Mouse (Mus musculus): ENCODE measurements at regions not wholly inside any gene's neighbourhood (a gene's known extent, or its start where the extent isn't known, plus 50 kb on each side); places are given as distances from the start of the nearest gene placed in this dataset.

DNA sequence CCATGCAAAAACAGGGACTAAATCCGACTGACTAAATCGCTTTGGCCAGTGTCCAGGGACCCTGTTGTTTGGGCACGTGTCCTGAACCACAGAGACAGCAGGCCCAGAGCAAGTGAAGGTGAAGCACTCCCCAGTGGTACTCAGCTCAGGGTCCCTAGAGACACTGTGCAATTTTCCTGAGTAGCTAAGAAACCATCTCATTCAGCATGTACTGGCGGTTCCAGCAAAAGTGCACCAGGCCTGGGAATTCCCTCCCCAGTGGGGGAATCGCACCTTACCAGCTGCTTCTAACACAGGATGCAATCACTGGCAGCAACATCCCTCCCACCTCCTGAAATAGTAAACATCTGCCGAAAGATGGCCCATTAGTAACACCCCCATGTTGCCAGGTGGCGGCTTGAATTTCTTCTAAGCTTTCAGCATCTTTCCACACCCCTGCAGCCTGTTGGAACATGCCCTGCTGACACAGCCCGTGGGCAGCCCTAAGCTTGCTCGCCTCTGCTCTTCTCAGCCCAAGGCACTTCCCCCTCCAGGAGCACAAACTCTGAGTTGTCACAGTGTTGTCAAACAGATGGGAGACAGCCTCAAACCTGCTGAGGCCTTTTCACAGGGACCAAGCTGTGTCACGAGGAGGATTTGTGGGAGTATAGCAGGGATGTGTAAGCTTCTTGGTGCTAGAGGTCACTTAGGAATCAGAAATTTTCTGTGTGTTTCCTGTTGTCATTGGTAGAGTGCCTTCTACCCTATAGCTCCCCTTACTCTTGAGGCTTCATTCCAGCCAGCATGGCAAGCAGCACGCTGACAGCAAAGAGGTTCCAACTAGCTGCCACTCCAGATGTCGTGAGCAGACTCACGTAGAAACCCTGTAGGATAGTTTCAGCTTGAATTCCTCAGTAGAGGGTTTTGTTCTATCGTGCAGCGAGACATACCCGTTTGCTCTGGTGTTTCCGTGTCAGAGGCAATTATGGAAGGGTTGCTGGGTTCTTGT lies 186.8 kb upstream of the Ntm start:
- no peak for TF ChIP-seq CTCF (conservative IDR thresholded peaks at IDR 0.05; ENCODE audit: insufficient read depth, insufficient read length, low read depth, low read length)
- TF ChIP-seq POLR2A (IDR thresholded peaks at IDR 0.05; ENCODE audit: low read depth, low read length) = no peak

All from kidney, adult 2 months (tissue).